Mouse (Mus musculus) erythroblast, embryonic 14.5 days (primary cell): Measurements from ENCODE around the gene Nectin2. TPM values are rescaled to one million over a fixed set of nuclear protein-coding genes. Genes with fewer than 3 reads are reported as not detected.

Experiments used
- H3K27me3 ChIP-seq: 2 replicates; pipeline ENCODE4 v1.6.1; 2012; ENCODE audit warnings: inconsistent platforms; ENCODE audit not compliant: control insufficient read depth
- H3K36me3 ChIP-seq: 2 replicates; pipeline ENCODE4 v1.6.1; 2012; ENCODE audit warnings: mild to moderate bottlenecking, inconsistent platforms; ENCODE audit not compliant: control insufficient read depth
- H3K4me1 ChIP-seq: 2 replicates; pipeline ENCODE4 v1.6.1; 2012; ENCODE audit warnings: inconsistent platforms; ENCODE audit not compliant: control insufficient read depth
- H3K4me3 ChIP-seq: replicated peaks from 2 replicates; pipeline ENCODE3; 2012; ENCODE audit warnings: moderate library complexity, mild to moderate bottlenecking, inconsistent platforms
- H3K9me3 ChIP-seq: 2 replicates; pipeline ENCODE4 v1.6.1; 2012; ENCODE audit warnings: low read length, inconsistent platforms, mixed read lengths; ENCODE audit not compliant: control insufficient read depth
- GATA1 ChIP-seq: IDR thresholded peaks from 2 replicates; pipeline ENCODE4 v1.6.1; 2012; ENCODE audit warnings: low read length, inconsistent platforms, mixed read lengths
- TAL1 ChIP-seq: IDR thresholded peaks from 3 replicates; pipeline ENCODE4 v1.6.1; 2012; ENCODE audit warnings: low read length, inconsistent platforms, mixed read lengths
- polyA plus RNA-seq: library from polyadenylated mRNA; stranded (reverse); fragments of >175 nt; gene quantifications from 2 replicates; pipeline ENCODE4 v1.2.3, GENCODE M21; 2012

Gene Nectin2
- polyA plus RNA-seq, 1 experiment: 0.15 TPM

- no peak overlapping the region for H3K4me3 ChIP-seq
- peaks cover 1% of the 10 kb centered on the region; the same call in 1 of the 2 replicates for H3K9me3 ChIP-seq
- peaks cover 7% of the 10 kb centered on the region for H3K27me3 ChIP-seq
- H3K36me3 ChIP-seq: no peaks in the 10 kb centered on the region
- peaks cover 3% of the 10 kb centered on the region for H3K4me1 ChIP-seq
- no peak for TF ChIP-seq TAL1
- TF ChIP-seq GATA1: no peak
Observed at GRCm38 (mm10) chr7:19784764-19785535, 34.7 kb upstream of the Nectin2 start.

- peaks cover 4% of the 10 kb centered on the region; the same call in 1 of the 2 replicates for H3K9me3 ChIP-seq
- no peak overlapping the region for H3K4me3 ChIP-seq
- no peaks in the 10 kb centered on the region for H3K36me3 ChIP-seq
- H3K4me1 ChIP-seq: no peaks in the 10 kb centered on the region
- H3K27me3 ChIP-seq: no peaks in the 10 kb centered on the region
- TF ChIP-seq TAL1 (no peak), GATA1 (no peak)
Observed at GRCm38 (mm10) chr7:19783630-19784029, 33.3 kb upstream of the Nectin2 start.

- Histone ChIP-seq H3K9me3 (peaks cover 4% of the 10 kb centered on the region; the same call in 1 of the 2 replicates), H3K4me3 (no peak overlapping the region), H3K4me1 (no peaks in the 10 kb centered on the region), H3K36me3 (no peaks in the 10 kb centered on the region), H3K27me3 (no peaks in the 10 kb centered on the region)
- TF ChIP-seq GATA1 (no peak), TAL1 (no peak)
Observed at GRCm38 (mm10) chr7:19782645-19783044, 32.4 kb upstream of the Nectin2 start.

GRCm38 (mm10) chr7:19781741-19782140 is 31.5 kb upstream of the Nectin2 start:
- TF ChIP-seq GATA1 (no peak), TAL1 (no peak)
- Histone ChIP-seq H3K27me3 (no peaks in the 10 kb centered on the region), H3K36me3 (no peaks in the 10 kb centered on the region), H3K4me3 (no peak overlapping the region), H3K9me3 (peaks cover 4% of the 10 kb centered on the region; the same call in 1 of the 2 replicates), H3K4me1 (no peaks in the 10 kb centered on the region)

GRCm38 (mm10) chr7:19779903-19780302 is 29.6 kb upstream of the Nectin2 start:
- Histone ChIP-seq H3K4me3 (no peak overlapping the region), H3K4me1 (no peaks in the 10 kb centered on the region), H3K36me3 (no peaks in the 10 kb centered on the region), H3K27me3 (no peaks in the 10 kb centered on the region), H3K9me3 (peaks cover 4% of the 10 kb centered on the region; the same call in 1 of the 2 replicates)
- TF ChIP-seq TAL1 (no peak), GATA1 (no peak)

GRCm38 (mm10) chr7:19778645-19779044 is 28.4 kb upstream of the Nectin2 start:
- H3K4me3 ChIP-seq: no peak overlapping the region
- TF ChIP-seq TAL1 (no peak), GATA1 (no peak)

GRCm38 (mm10) chr7:19777049-19777723 is 26.9 kb upstream of the Nectin2 start:
- Histone ChIP-seq H3K4me1 (no peaks in the 10 kb centered on the region), H3K36me3 (no peaks in the 10 kb centered on the region), H3K9me3 (peaks cover 4% of the 10 kb centered on the region; the same call in 1 of the 2 replicates), H3K27me3 (peaks cover under 1% of the 10 kb centered on the region; the same call in 1 of the 2 replicates), H3K4me3 (no peak overlapping the region)
- TF ChIP-seq GATA1 (no peak), TAL1 (no peak)

More at GRCm38 (mm10) chr7:19778645-19779044, 28.4 kb upstream of the Nectin2 start:
- Histone ChIP-seq H3K27me3 (no peaks in the 10 kb centered on the region), H3K4me1 (no peaks in the 10 kb centered on the region), H3K36me3 (no peaks in the 10 kb centered on the region), H3K9me3 (peaks cover 4% of the 10 kb centered on the region; the same call in 1 of the 2 replicates)

- H3K4me3 ChIP-seq: no peak overlapping the region
- peaks cover 10% of the 10 kb centered on the region for H3K4me1 ChIP-seq
- TF ChIP-seq GATA1: no peak
- no peak for TF ChIP-seq TAL1
- H3K27me3 ChIP-seq: peaks cover 40% of the 10 kb centered on the region
- no peaks in the 10 kb centered on the region for H3K9me3 ChIP-seq
- H3K36me3 ChIP-seq: no peaks in the 10 kb centered on the region
Observed at GRCm38 (mm10) chr7:19771682-19772081, 21.4 kb upstream of the Nectin2 start.

- no peak for TF ChIP-seq GATA1
- no peak for TF ChIP-seq TAL1
- Histone ChIP-seq H3K9me3 (no peaks in the 10 kb centered on the region), H3K36me3 (no peaks in the 10 kb centered on the region), H3K4me3 (peak within 1 kb of the TSS; percentile 37), H3K27me3 (peaks cover 40% of the 10 kb centered on the region), H3K4me1 (peaks cover 10% of the 10 kb centered on the region)
Observed at GRCm38 (mm10) chr7:19770984-19771391, 20.7 kb upstream of the Nectin2 start, which contains the start of gene Bcam. Gene Bcam, minus strand, starts transcription at chr7:19771016.
